In the genomic region with DNA sequence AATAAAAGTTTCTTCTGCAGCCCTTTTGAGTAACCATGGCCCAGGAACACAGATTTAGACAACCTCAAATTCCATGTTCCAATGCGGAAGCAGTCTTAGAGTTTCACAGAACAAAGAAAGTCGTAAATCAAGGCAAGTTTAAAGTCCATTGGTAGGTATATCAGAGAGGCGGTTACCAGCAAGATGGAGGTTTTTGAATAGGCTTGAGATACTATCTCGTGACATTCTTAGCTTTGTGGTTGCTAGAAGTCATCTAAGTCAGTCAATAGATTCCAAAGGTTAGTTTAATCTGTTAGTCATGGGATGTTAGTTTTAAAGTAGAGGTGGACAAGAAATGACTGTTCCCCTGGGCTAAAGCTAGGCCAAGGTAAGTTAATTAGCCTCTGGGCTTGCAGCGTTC, we compare ENCODE assay signal across 8 mouse cellular contexts. TPM values are rescaled to one million over a fixed set of nuclear protein-coding genes. Genes with fewer than 3 reads are reported as not detected.
DNase-seq lines count a peak whose midpoint lies in the region; TF ChIP-seq lines count a peak whose summit lies in the region.

A gene (minus strand): TSS at position 89 of the 400 bp plus-strand sequence.

- TF ChIP-seq CTCF in kidney, adult 2 months (conservative IDR thresholded peaks at IDR 0.05; ENCODE audit: insufficient read depth, insufficient read length, low read depth, low read length) = no peak

- H3K9me3 ChIP-seq in heart, embryonic 10.5 days = no peaks in the 10 kb centered on the region
- no peaks in the 10 kb centered on the region for H3K9me3 ChIP-seq in midbrain, embryonic 10.5 days (replicated peaks)

- H3K27me3 ChIP-seq in kidney, adult 2 months (replicated peaks; ENCODE audit: control insufficient read depth, insufficient read depth, low read length) = no peaks in the 10 kb centered on the region
- no peaks in the 10 kb centered on the region for H3K27me3 ChIP-seq in heart, embryonic 10.5 days (ENCODE audit: insufficient read depth, poor library complexity, severe bottlenecking)
- H3K27me3 ChIP-seq in midbrain, embryonic 10.5 days (ENCODE audit: low read depth, poor library complexity, severe bottlenecking) = peaks cover 32% of the 10 kb centered on the region

- WGBS in kidney, adult 2 months = 13% methylated on average over 5 of the region's 5 CpGs
- 59% methylated on average over 5 of the region's 5 CpGs for WGBS in heart, embryonic 10.5 days
- WGBS in midbrain, embryonic 10.5 days = 50% methylated on average over 5 of the region's 5 CpGs

- no peaks in the 10 kb centered on the region for H3K36me3 ChIP-seq in kidney, adult 2 months (ENCODE audit: control insufficient read depth, insufficient read depth, low read length)
- no peaks in the 10 kb centered on the region for H3K36me3 ChIP-seq in heart, embryonic 10.5 days
- H3K36me3 ChIP-seq in midbrain, embryonic 10.5 days = no peaks in the 10 kb centered on the region

- H3K4me1 ChIP-seq in kidney, adult 2 months (ENCODE audit: control insufficient read depth, insufficient read depth, low read length) = peaks cover 2% of the 10 kb centered on the region; the same call in 1 of the 2 replicates
- H3K4me1 ChIP-seq in brown adipose tissue, adult 24 weeks (ENCODE audit: control insufficient read depth, insufficient read depth, insufficient read length, low read length) = no peaks in the 10 kb centered on the region
- 0 out of 2 replicates have a peak, but pooled peaks cover 9% of the 10 kb centered on the region for H3K4me1 ChIP-seq in heart, embryonic 10.5 days
- peaks cover 12% of the 10 kb centered on the region for H3K4me1 ChIP-seq in midbrain, embryonic 10.5 days

- no peak for TF ChIP-seq POLR2A in kidney, adult 2 months (IDR thresholded peaks at IDR 0.05; ENCODE audit: low read depth, low read length)

- H3K27ac ChIP-seq in kidney, adult 2 months (ENCODE audit: insufficient read depth, low read depth, low read length) = peak within 1 kb of the TSS; percentile 88
- H3K27ac ChIP-seq in brown adipose tissue, adult 24 weeks (replicated peaks; ENCODE audit: low read depth, low read length) = no peak within 1 kb of the TSS
- peak within 1 kb of the TSS; percentile 91 for H3K27ac ChIP-seq in heart, embryonic 10.5 days
- H3K27ac ChIP-seq in midbrain, embryonic 10.5 days (replicated peaks) = peak within 1 kb of the TSS; percentile 86

- peak; percentile 68 for DNase-seq in kidney, adult 2 months
- DNase-seq in kidney, postnatal 25 days = no peak
- DNase-seq in heart, embryonic 10.5 days (ENCODE audit: low spot score) = no peak
- peak; percentile 46 for DNase-seq in kidney, postnatal 14 days
- no peak for DNase-seq in midbrain, embryonic 10.5 days (ENCODE audit: low spot score)
- DNase-seq in urinary bladder, postnatal 25 days (ENCODE audit: low spot score) = no peak
- DNase-seq in T-cell, adult 2 months (ENCODE audit: low spot score) = no peak

- peak within 1 kb of the TSS; percentile 80 for H3K4me3 ChIP-seq in kidney, adult 2 months (ENCODE audit: insufficient read depth, low read depth, low read length)
- peak within 1 kb of the TSS; percentile 81 for H3K4me3 ChIP-seq in brown adipose tissue, adult 24 weeks (ENCODE audit: insufficient read depth, low read depth, low read length)
- peak within 1 kb of the TSS; percentile 95 for H3K4me3 ChIP-seq in heart, embryonic 10.5 days
- H3K4me3 ChIP-seq in midbrain, embryonic 10.5 days = peak within 1 kb of the TSS; percentile 87

RNA-seq across cellular contexts. Expression of the gene that starts here (rescaled TPM):
- polyA plus RNA-seq in kidney, adult 2 months (2012; rRNA removed) = 7.0 and 7.3 TPM in 2 replicates
- 9.8 and 17.0 TPM in 2 replicates for polyA plus RNA-seq in brown adipose tissue, adult 24 weeks (2012; ENCODE audit: insufficient read depth, insufficient read length, missing spikeins)
- polyA plus RNA-seq in heart, embryonic 10.5 days (2016; fragmentation: Nextera tagmentation; extraction: Ambion mirVana) = 7.3 and 8.9 TPM in 2 replicates
- polyA plus RNA-seq in midbrain, embryonic 10.5 days (2016; fragmentation: Nextera tagmentation; extraction: Ambion mirVana) = 16.7 and 19.8 TPM in 2 replicates

Comparison
In these comparisons a context has a peak if more than half of its experiments do, and no peak if none do; other contexts are left out.
1. DNase-seq: peak in kidney, adult 2 months (single experiment) and kidney, postnatal 14 days (single experiment); none in kidney, postnatal 25 days (0 of 2), heart, embryonic 10.5 days (single experiment), midbrain, embryonic 10.5 days (single experiment), urinary bladder, postnatal 25 days (single experiment) and T-cell, adult 2 months (single experiment).
2. Peak in every context shown above with its lines, with median percentiles within 50 percentile points of each other: H3K4me3 ChIP-seq.